Mouse (Mus musculus) neural tube, embryonic 11.5 days (tissue): ENCODE data around the gene Sumo1. TPM values are rescaled to one million over a fixed set of nuclear protein-coding genes. Genes with fewer than 3 reads are reported as not detected.

ENCODE experiments used
- ATAC-seq: fragments of 200-750 bp; cut with Nextera tagmentation; 2 replicates; pipeline ENCODE4 v1.8.0; 2017; ENCODE audit warnings: moderate number of reproducible peaks, mild to moderate bottlenecking, moderate TSS enrichment, moderate library complexity; ENCODE audit not compliant: insufficient read depth, low FRiP score, low TSS enrichment
- DNase-seq: peaks from one replicate; pipeline ENCODE4 v3.0.0-alpha.2; 2015; ENCODE audit warnings: low spot score
- H3K27ac ChIP-seq: fragments of 300-500 bp; sonication (generic); 2 replicates; pipeline ENCODE4 v1.5.1; 2014; ENCODE audit warnings: low read depth, mild to moderate bottlenecking, low read length
- H3K27me3 ChIP-seq: fragments of 300-500 bp; sonication (generic); 2 replicates; pipeline ENCODE4 v1.6.1; 2014; ENCODE audit warnings: mild to moderate bottlenecking, low read length, mixed read lengths; ENCODE audit not compliant: control insufficient read depth, insufficient read depth
- H3K36me3 ChIP-seq: fragments of 300-500 bp; sonication (generic); 2 replicates; pipeline ENCODE4 v1.6.1; 2014; ENCODE audit warnings: mild to moderate bottlenecking, low read length, moderate library complexity, mixed read lengths; ENCODE audit not compliant: control insufficient read depth, insufficient read depth
- H3K4me1 ChIP-seq: fragments of 300-500 bp; sonication (generic); 2 replicates; pipeline ENCODE4 v1.6.1; 2014; ENCODE audit warnings: low read length, mixed read lengths; ENCODE audit not compliant: control insufficient read depth, insufficient read depth
- H3K4me2 ChIP-seq: fragments of 300-500 bp; sonication (generic); 2 replicates; pipeline ENCODE4 v1.6.1; 2014; ENCODE audit warnings: low read depth, mild to moderate bottlenecking, moderate library complexity
- H3K4me3 ChIP-seq: fragments of 300-500 bp; sonication (generic); 2 replicates; pipeline ENCODE4 v1.5.1; 2014; ENCODE audit warnings: low read depth, low read length
- H3K9ac ChIP-seq: fragments of 300-500 bp; sonication (generic); 2 replicates; pipeline ENCODE4 v1.6.1; 2014; ENCODE audit warnings: mild to moderate bottlenecking, low read length
- H3K9me3 ChIP-seq: fragments of 300-500 bp; sonication (generic); 2 replicates; pipeline ENCODE4 v1.6.1; 2016; ENCODE audit warnings: low read length; ENCODE audit not compliant: control insufficient read depth
- WGBS: fragments of 180-500 bp; shearing (Covaris S2); extraction: QIAGEN DNeasy Blood & Tissue Kit; methylation state at CpG from one replicate; pipeline ENCODE4 v1.1.7; 2014; 5-methylcytosine and 5-hydroxymethylcytosine counted together
- polyA plus RNA-seq: library from polyadenylated mRNA; unstranded; fragments of >200 nt; fragmentation: Nextera tagmentation; extraction: Ambion mirVana; gene quantifications from 2 replicates; pipeline ENCODE4 v1.2.1, GENCODE M21; 2014

The Sumo1 gene
- 503 and 520 TPM in 2 replicates for polyA plus RNA-seq

GRCm38 (mm10) chr1:59670641-59671168 is at the start of gene Sumo1:
Gene Sumo1, minus strand, starts transcription at chr1:59670834.
- H3K27ac ChIP-seq, result peak within 1 kb of the TSS; percentile 89
- DNase-seq (peak; percentile 91), ATAC-seq (peak; percentile 94)
- H3K9me3 ChIP-seq, result no peaks in the 10 kb centered on the region
- H3K4me1 ChIP-seq, result peaks cover 8% of the 10 kb centered on the region
- peak within 1 kb of the TSS; percentile 98 for H3K4me3 ChIP-seq
- WGBS, result under 1% methylated on average over 35 of the region's 36 CpGs
- H3K4me2 ChIP-seq, result peak within 1 kb of the TSS; percentile 65
- peak within 1 kb of the TSS; percentile 93 for H3K9ac ChIP-seq
- no peaks in the 10 kb centered on the region for H3K36me3 ChIP-seq
- no peaks in the 10 kb centered on the region for H3K27me3 ChIP-seq

GRCm38 (mm10) chr1:59719900-59720299 is 49.3 kb upstream of the Sumo1 start:
- Histone ChIP-seq H3K9me3 (no peaks in the 10 kb centered on the region), H3K9ac (no peak overlapping the region), H3K4me3 (no peak overlapping the region), H3K4me1 (no peaks in the 10 kb centered on the region), H3K4me2 (no peak overlapping the region), H3K36me3 (peaks cover 2% of the 10 kb centered on the region), H3K27ac (no peak overlapping the region), H3K27me3 (no peaks in the 10 kb centered on the region)
- ATAC-seq (no peak), DNase-seq (no peak)
- WGBS, result 52% methylated on average over 4 of the region's 4 CpGs

GRCm38 (mm10) chr1:59701766-59702165 is 31.1 kb upstream of the Sumo1 start:
- H3K9ac ChIP-seq, result no peak overlapping the region
- H3K27ac ChIP-seq, result no peak overlapping the region
- DNase-seq (no peak), ATAC-seq (no peak)
- peaks cover 16% of the 10 kb centered on the region for H3K36me3 ChIP-seq
- no peaks in the 10 kb centered on the region for H3K27me3 ChIP-seq
- H3K4me1 ChIP-seq, result no peaks in the 10 kb centered on the region
- H3K4me3 ChIP-seq, result no peak overlapping the region
- no peak overlapping the region for H3K4me2 ChIP-seq
- WGBS, result 97% methylated on average over 1 of the region's 1 CpGs
- H3K9me3 ChIP-seq, result no peaks in the 10 kb centered on the region

GRCm38 (mm10) chr1:59698207-59698606 is 27.6 kb upstream of the Sumo1 start:
- DNase-seq (no peak), ATAC-seq (no peak)
- Histone ChIP-seq H3K36me3 (peaks cover 17% of the 10 kb centered on the region), H3K9me3 (no peaks in the 10 kb centered on the region), H3K4me2 (no peak overlapping the region), H3K27me3 (no peaks in the 10 kb centered on the region), H3K27ac (no peak overlapping the region), H3K4me3 (no peak overlapping the region), H3K9ac (no peak overlapping the region), H3K4me1 (no peaks in the 10 kb centered on the region)
- WGBS, result 93% methylated on average over 3 of the region's 3 CpGs

GRCm38 (mm10) chr1:59697751-59698150 is 27.1 kb upstream of the Sumo1 start:
- Histone ChIP-seq H3K4me3 (no peak overlapping the region), H3K36me3 (peaks cover 15% of the 10 kb centered on the region), H3K9ac (no peak overlapping the region)

GRCm38 (mm10) chr1:59690467-59690866 is 19.8 kb upstream of the Sumo1 start:
- DNase-seq (no peak), ATAC-seq (no peak)
- H3K9me3 ChIP-seq, result no peaks in the 10 kb centered on the region
- H3K27me3 ChIP-seq, result no peaks in the 10 kb centered on the region
- H3K4me3 ChIP-seq, result no peak overlapping the region
- H3K4me2 ChIP-seq, result no peak overlapping the region
- peaks cover 11% of the 10 kb centered on the region for H3K4me1 ChIP-seq
- H3K27ac ChIP-seq, result no peak overlapping the region
- 92% methylated on average over 5 of the region's 5 CpGs for WGBS
- H3K9ac ChIP-seq, result no peak overlapping the region
- H3K36me3 ChIP-seq, result peaks cover 5% of the 10 kb centered on the region; the same call in 1 of the 2 replicates

More at GRCm38 (mm10) chr1:59697751-59698150, 27.1 kb upstream of the Sumo1 start:
- ATAC-seq (no peak), DNase-seq (no peak)
- H3K4me1 ChIP-seq, result no peaks in the 10 kb centered on the region
- no peaks in the 10 kb centered on the region for H3K27me3 ChIP-seq
- H3K4me2 ChIP-seq, result no peak overlapping the region
- no peaks in the 10 kb centered on the region for H3K9me3 ChIP-seq
- H3K27ac ChIP-seq, result no peak overlapping the region
- WGBS, result 90% methylated on average over 5 of the region's 5 CpGs

- H3K4me1 ChIP-seq, result peaks cover 11% of the 10 kb centered on the region
- no peak overlapping the region for H3K27ac ChIP-seq
- no peaks in the 10 kb centered on the region for H3K27me3 ChIP-seq
- H3K9me3 ChIP-seq, result no peaks in the 10 kb centered on the region
- 85% methylated on average over 1 of the region's 1 CpGs for WGBS
- H3K4me3 ChIP-seq, result no peak overlapping the region
- 0 out of 2 replicates have a peak overlapping the region, but pooled peaks have one; percentile 4 for H3K4me2 ChIP-seq
- H3K9ac ChIP-seq, result no peak overlapping the region
- H3K36me3 ChIP-seq, result 0 out of 2 replicates have a peak, but pooled peaks cover 2% of the 10 kb centered on the region
- no peak for ATAC-seq
- DNase-seq, result no peak
Measured at GRCm38 (mm10) chr1:59687493-59687892, 16.9 kb upstream of the Sumo1 start.

GRCm38 (mm10) chr1:59684819-59685755 is 14.5 kb upstream of the Sumo1 start, which contains the start of gene Nop58:
Gene Nop58, plus strand, starts transcription at chr1:59684971.
- peak within 1 kb of the TSS; percentile 73 for H3K4me3 ChIP-seq
- WGBS, result under 1% methylated on average over 49 of the region's 49 CpGs
- H3K27ac ChIP-seq, result peak within 1 kb of the TSS; percentile 55; the same call in 1 of the 2 replicates
- H3K4me2 ChIP-seq, result peak within 1 kb of the TSS; percentile 79
- ATAC-seq (peak; percentile 95), DNase-seq (peak; percentile 91)
- H3K9ac ChIP-seq, result peak within 1 kb of the TSS; percentile 83
- H3K27me3 ChIP-seq, result no peaks in the 10 kb centered on the region
- H3K36me3 ChIP-seq, result no peaks in the 10 kb centered on the region
- H3K9me3 ChIP-seq, result no peaks in the 10 kb centered on the region
- peaks cover 11% of the 10 kb centered on the region for H3K4me1 ChIP-seq
